Mouse (Mus musculus) lung, adult 18-20 months (tissue): ENCODE results near the gene Sp7.
"Not testable (repeated sequence)": the region's sequence is repeated elsewhere in the genome, so short reads cannot be mapped to it uniquely, and the experiment has no call there.

Source experiments
- DNase-seq, 2 experiments: peaks; one replicate each; pipeline ENCODE4 v3.0.0; 2022; ENCODE audit warnings: mixed read lengths in 2 of 2

The Sp7 gene

GRCm38 (mm10) chr15:102341580-102341979 is 25.4 kb downstream of the Sp7 start:
- peak; percentile 41 to 57 for DNase-seq

DNA sequence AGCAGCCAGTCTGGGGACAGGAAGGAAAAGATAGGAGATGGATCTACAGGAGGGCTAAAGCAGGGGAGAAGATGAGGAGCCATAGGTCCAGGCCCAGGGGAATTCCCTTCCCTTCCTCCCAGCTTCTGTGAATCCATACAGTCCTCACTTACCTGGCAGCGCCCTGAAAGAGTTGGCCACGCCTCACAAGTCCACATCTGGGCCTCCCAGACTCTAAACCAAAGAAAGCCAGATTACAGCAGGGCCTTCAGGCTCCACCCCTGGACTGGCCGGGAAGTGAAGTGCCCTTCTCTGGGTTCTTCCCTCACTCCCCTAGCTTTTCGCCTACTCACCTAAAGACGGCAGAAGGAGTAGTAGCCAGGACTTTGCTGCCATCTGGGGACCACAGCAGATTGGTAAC is 27.4 kb downstream of the Sp7 start:
- no peak for DNase-seq

- DNase-seq: no peak
Measured at GRCm38 (mm10) chr15:102336946-102337345, 30.0 kb downstream of the Sp7 start.

- not testable (repeated sequence) for DNase-seq
Measured at GRCm38 (mm10) chr15:102335925-102336324, 31.1 kb downstream of the Sp7 start.

DNA sequence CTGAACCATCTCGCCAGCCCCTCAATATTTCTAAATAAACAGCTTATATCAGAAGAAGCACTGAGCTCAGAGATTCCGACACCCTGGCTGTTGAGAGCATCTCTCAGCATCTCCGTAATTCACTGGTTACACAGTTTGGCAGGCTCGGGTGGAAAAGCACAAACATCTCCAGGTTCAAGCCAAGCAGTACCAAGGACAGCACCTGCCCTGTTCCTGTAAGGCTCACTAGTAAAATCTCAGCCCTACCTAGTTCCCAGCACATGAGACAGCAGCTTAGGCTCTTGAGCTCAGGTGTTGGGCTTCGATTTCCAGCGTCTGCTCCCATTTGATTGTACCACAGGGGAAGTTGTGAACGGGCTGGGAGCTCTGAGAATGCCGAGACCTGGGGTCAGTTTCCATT is 31.7 kb downstream of the Sp7 start:
- DNase-seq: no peak

DNA sequence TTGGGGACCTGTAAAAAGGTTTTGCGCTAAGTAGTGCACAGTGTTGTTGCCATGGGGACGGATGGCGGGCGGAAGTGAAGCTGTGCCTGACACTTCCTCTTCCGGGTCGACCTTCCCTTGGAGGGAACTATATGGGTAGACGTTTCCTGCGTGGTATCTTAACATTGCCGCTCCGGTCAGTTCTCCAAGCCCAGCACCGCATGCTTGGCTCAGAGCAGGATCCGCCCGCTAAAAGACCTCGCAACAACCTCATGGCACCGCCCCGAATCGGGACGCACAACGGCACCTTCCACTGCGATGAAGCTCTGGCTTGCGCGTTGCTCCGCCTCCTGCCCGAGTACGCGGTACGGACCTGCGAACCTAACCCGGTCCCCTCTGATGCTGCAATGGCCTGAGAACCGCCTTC is 35.4 kb downstream of the Sp7 start, which contains the start of gene Myg1:
Gene Myg1, plus strand, starts transcription at position 100 of the 406 bp plus-strand sequence.
- DNase-seq: peak; percentile 82 to 86

DNA sequence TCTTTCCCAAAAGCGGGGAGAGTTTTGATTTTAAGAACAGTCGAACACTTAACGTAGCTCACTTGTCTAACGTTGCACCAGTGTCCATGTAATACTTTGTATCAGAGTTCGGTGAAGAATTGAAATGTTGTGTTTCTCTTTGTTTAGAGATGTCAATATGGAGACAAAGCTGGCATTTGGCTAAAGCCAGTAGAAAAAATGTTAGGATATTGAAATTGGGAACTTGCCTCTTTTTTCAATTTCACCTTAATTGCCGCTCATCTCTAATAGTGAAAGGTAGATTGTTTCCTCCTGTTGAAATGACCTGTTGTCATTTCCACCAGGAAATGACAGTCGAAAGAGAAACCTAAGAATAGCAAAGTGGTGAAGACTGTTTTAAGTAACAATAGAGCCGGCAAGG is 40.1 kb downstream of the Sp7 start:
- no peak for DNase-seq

DNA sequence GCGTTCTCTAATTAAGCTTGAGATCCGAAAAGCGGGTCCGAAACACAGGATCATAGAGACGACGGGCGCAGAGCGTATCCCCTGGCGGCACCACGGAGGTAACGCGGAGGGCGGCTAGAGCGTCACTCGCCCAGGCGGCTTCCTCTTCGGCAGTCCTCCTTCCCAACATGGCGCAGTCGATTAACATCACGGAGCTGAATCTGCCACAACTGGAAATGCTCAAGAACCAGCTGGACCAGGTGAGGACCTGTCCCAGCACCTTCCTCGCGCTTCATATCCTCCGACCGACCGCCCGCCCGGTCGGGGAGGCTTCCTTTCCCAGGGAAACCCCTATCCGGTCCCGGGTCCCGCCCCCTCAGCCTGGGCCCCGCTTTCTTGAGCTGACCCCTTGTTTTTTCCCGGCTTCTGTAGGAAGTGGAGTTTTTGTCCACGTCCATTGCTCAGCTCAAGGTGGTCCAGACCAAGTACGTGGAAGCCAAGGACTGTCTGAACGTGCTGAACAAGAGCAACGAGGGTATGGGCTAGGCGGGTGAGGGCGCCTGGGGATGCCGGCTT is 40.9 kb downstream of the Sp7 start, which contains the start of gene Pfdn5:
Gene Pfdn5, plus strand, starts transcription at position 95 of the 555 bp plus-strand sequence.
- peak; percentile 84 to 88 for DNase-seq

GRCm38 (mm10) chr15:102324654-102325473 is 42.1 kb downstream of the Sp7 start:
- no peak for DNase-seq

GRCm38 (mm10) chr15:102316263-102316662 is 50.7 kb downstream of the Sp7 start:
- peak; percentile 69 to 76 for DNase-seq

DNA sequence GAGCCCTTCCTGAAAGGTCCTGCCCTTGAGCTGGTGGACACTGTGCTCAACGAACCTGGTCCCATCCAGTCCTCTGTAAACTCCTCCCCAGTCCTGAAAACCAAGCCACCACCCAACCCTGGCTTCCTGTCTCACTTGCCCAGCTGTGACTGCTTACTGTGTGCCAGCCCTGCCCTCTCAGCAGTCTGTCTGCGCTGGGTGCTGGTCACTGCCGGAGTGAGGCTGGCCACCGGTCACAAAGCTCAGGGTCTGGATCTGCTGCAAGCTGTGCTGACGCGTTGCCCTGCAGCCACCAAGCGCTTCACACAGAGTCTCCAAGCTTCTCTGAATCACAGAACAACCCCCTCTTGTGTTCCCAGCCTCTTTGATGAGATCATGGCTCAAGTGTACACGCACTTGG is 51.7 kb downstream of the Sp7 start:
- peak; percentile 28 to 39 for DNase-seq

GRCm38 (mm10) chr15:102311489-102311888 is 55.5 kb downstream of the Sp7 start:
- no peak for DNase-seq

DNA sequence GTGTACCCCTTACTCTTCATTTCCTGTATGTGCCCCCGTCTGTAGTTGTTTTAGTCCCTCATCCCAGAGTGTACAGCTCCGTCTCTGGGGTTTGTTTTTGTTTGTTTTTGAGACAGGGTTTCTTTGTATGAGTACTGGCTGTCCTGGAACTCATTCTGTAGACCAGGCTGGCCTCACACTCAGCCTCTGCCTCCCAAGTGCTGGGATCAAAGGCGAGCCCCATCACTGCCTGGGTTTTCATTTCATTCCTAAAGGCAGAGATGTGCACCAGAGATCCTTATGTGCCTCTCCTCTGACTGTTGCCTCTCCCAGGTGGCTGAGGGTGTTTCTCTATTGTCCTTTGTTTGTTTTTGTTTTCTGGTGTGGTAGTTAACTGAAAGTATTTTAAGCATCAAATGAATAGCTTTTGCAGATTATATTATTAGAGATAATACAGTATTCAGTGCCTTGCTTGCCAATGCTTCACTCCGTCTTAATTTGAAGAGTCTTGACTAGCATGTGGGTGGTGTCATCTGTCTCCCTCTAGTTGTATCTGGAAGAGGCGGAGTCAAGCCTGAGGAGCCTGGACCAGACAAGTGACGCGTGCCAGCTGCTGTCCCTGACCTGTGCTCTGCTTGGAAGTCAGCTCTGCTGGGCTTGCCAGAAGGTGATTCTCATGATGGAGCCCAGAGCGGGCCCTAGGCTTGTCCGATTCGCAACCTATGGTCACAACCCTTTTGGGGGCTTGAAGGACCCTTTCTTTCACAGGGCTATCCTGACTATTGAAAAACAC is 56.7 kb downstream of the Sp7 start:
- peak; percentile 48 to 62 for DNase-seq

- DNase-seq: no peak
Measured at GRCm38 (mm10) chr15:102308717-102309116, 58.3 kb downstream of the Sp7 start.
